Mouse (Mus musculus) T-helper 17 cell (primary cell): ENCODE results near the gene Mcts2.

Experiments used
- in situ Hi-C, 2 experiments: fragments of 300-600 bp; cut with MboI, MseI; formaldehyde crosslinking; loops; 1 replicate in 1 of 2; 2 replicates in 1 of 2; pipeline ENCODE4 v1.15.1; 2025; ENCODE audit warnings: high pct_unique_total_duplicates in 2 of 2

Mcts2 gene

GRCm38 (mm10) chr2:152686399-152686798 is 436 bp upstream of the Mcts2 start:
- in situ Hi-C loops: loop anchor here in 1 of 2 experiments (5.0 kb wide), 1 partner anchor 146 kb away; the partner anchor contains the start of gene Bcl2l1

GRCm38 (mm10) chr2:152691564-152692217 is 4.9 kb downstream of the Mcts2 start:
- in situ Hi-C loops: loop anchor here in 1 of 2 experiments (5.0 kb wide), 1 partner anchor 141 kb away; the partner anchor contains the start of gene Bcl2l1

GRCm38 (mm10) chr2:152693233-152693632 is 6.4 kb downstream of the Mcts2 start:
- in situ Hi-C loops: loop anchor here in 1 of 2 experiments (5.0 kb wide), 1 partner anchor 139 kb away; the partner anchor contains the start of gene Bcl2l1

- in situ Hi-C loops: loop anchor here in 1 of 2 experiments (5.0 kb wide), 1 partner anchor 139 kb away; the partner anchor contains the start of gene Bcl2l1
Measured at GRCm38 (mm10) chr2:152693735-152694134, 6.9 kb downstream of the Mcts2 start.

- in situ Hi-C loops: loop anchor here in 1 of 2 experiments (5.0 kb wide), 1 partner anchor 138 kb away; the partner anchor contains the start of gene Bcl2l1
Measured at GRCm38 (mm10) chr2:152694708-152695107, 7.9 kb downstream of the Mcts2 start.

- in situ Hi-C loops: no loop called here
Measured at GRCm38 (mm10) chr2:152696016-152696415, 9.2 kb downstream of the Mcts2 start.

GRCm38 (mm10) chr2:152696476-152697164 is 9.8 kb downstream of the Mcts2 start:
- in situ Hi-C loops: no loop called here

- in situ Hi-C loops: loop anchor here in 1 of 2 experiments (5.0 kb wide), 1 partner anchor 57 kb away; no protein-coding TSS in a partner anchor
Measured at GRCm38 (mm10) chr2:152700138-152700537, 13.3 kb downstream of the Mcts2 start.

GRCm38 (mm10) chr2:152700725-152701124 is 13.9 kb downstream of the Mcts2 start:
- in situ Hi-C loops: loop anchor here in 1 of 2 experiments (5.0 kb wide), 1 partner anchor 57 kb away; no protein-coding TSS in a partner anchor

GRCm38 (mm10) chr2:152703596-152704255 is 16.9 kb downstream of the Mcts2 start:
- in situ Hi-C loops: loop anchor here in 1 of 2 experiments (5.0 kb wide), 1 partner anchor 54 kb away; no protein-coding TSS in a partner anchor

GRCm38 (mm10) chr2:152704256-152704605 is 17.4 kb downstream of the Mcts2 start:
- in situ Hi-C loops: loop anchor here in 1 of 2 experiments (5.0 kb wide), 1 partner anchor 53 kb away; no protein-coding TSS in a partner anchor

GRCm38 (mm10) chr2:152704811-152705370 is 18.1 kb downstream of the Mcts2 start:
- in situ Hi-C loops: loop anchor here in 1 of 2 experiments (5.0 kb wide), 1 partner anchor 52 kb away; no protein-coding TSS in a partner anchor

- in situ Hi-C loops: no loop called here
Measured at GRCm38 (mm10) chr2:152705993-152706571, 19.2 kb downstream of the Mcts2 start.

- in situ Hi-C loops: no loop called here
Measured at GRCm38 (mm10) chr2:152707186-152707585, 20.4 kb downstream of the Mcts2 start.

- in situ Hi-C loops: no loop called here
Measured at GRCm38 (mm10) chr2:152707627-152708026, 20.8 kb downstream of the Mcts2 start.

- in situ Hi-C loops: no loop called here
Measured at GRCm38 (mm10) chr2:152709066-152709465, 22.2 kb downstream of the Mcts2 start.

GRCm38 (mm10) chr2:152716241-152716772 is 29.5 kb downstream of the Mcts2 start:
- in situ Hi-C loops: no loop called here

- in situ Hi-C loops: no loop called here
Measured at GRCm38 (mm10) chr2:152717652-152718051, 30.8 kb downstream of the Mcts2 start.

GRCm38 (mm10) chr2:152718076-152718475 is 31.2 kb downstream of the Mcts2 start:
- in situ Hi-C loops: no loop called here

GRCm38 (mm10) chr2:152723651-152724331 is 37.0 kb downstream of the Mcts2 start:
- in situ Hi-C loops: no loop called here
